Mouse (Mus musculus) kidney, adult 9 months (tissue): ENCODE measurements at regions not wholly inside any gene's neighbourhood (a gene's known extent, or its start where the extent isn't known, plus 50 kb on each side); places are given as distances from the start of the nearest gene placed in this dataset.
"Not testable (repeated sequence)": the region's sequence is repeated elsewhere in the genome, so short reads cannot be mapped to it uniquely, and the experiment has no call there.

Experiments
- DNase-seq: peaks from one replicate; pipeline ENCODE4 v3.0.0; 2022

GRCm38 (mm10) chr11:13040584-13040983, 575.8 kb upstream of the Cobl start:
- no peak for DNase-seq

GRCm38 (mm10) chr11:13032464-13032863, 567.7 kb upstream of the Cobl start:
- DNase-seq: no peak

GRCm38 (mm10) chr11:13008838-13009237, 544.1 kb upstream of the Cobl start:
- not testable (repeated sequence) for DNase-seq

- DNase-seq: peak; percentile 2
Observed at GRCm38 (mm10) chr11:13006461-13006961, 541.8 kb upstream of the Cobl start.

- DNase-seq: no peak
Observed at GRCm38 (mm10) chr11:13005228-13005627, 540.5 kb upstream of the Cobl start.

GRCm38 (mm10) chr11:12999279-12999678, 534.5 kb upstream of the Cobl start:
- DNase-seq: no peak
